9 mouse cellular contexts compared by ENCODE assay signal in genomic region chr1:191977187-191977586, GRCm38 (mm10). TPM values are rescaled to one million over a fixed set of nuclear protein-coding genes. Genes with fewer than 3 reads are reported as not detected.
DNase-seq lines count a peak whose midpoint lies in the region; ATAC-seq and TF ChIP-seq lines count a peak whose summit lies in the region.
"Had no signal": no experiment of that assay in that cellular context is flagged by ENCODE, and none has a peak within 500 bp of the region (broad histone marks: within the 10 kb centered on the region; RNA-seq: fewer than 3 reads in every experiment).

TSS of gene Rd3 (plus strand) at chr1:191977370.

- H3K27ac ChIP-seq in lung, postnatal 0 days (ENCODE audit: low read length) = no peak within 1 kb of the TSS

- no peak for TF ChIP-seq POLR2A in brain, embryonic 14.5 days (IDR thresholded peaks at IDR 0.05; ENCODE audit: borderline replicate concordance, extremely low read depth, insufficient read depth, insufficient read length, poor library complexity, severe bottlenecking)

- H3K9ac ChIP-seq in lung, postnatal 0 days (replicated peaks; ENCODE audit: low read depth) = no peak within 1 kb of the TSS

- no peak for TF ChIP-seq CTCF in brain, embryonic 14.5 days (IDR thresholded peaks at IDR 0.05; ENCODE audit: borderline replicate concordance, extremely low read depth, insufficient read depth, insufficient read length)
- TF ChIP-seq CTCF in lung, postnatal 0 days (IDR thresholded peaks at IDR 0.05) = no peak

- H3K9me3 ChIP-seq in lung, postnatal 0 days (ENCODE audit: low read length) = no peaks in the 10 kb centered on the region
- H3K9me3 ChIP-seq: G1E had no signal

- intact Hi-C loops in heart, postnatal 25 days (cut with DNase I) = no loop called here

- no peaks in the 10 kb centered on the region for H3K27me3 ChIP-seq in lung, postnatal 0 days (replicated peaks; ENCODE audit: insufficient read depth, low read length)

- no peaks in the 10 kb centered on the region for H3K36me3 ChIP-seq in lung, postnatal 0 days (ENCODE audit: insufficient read depth, low read length)
- H3K36me3 ChIP-seq: G1E had no signal

- peak; percentile 46 for ATAC-seq in lung, postnatal 0 days

- DNase-seq in heart, postnatal 4 days = peak; percentile 75
- DNase-seq in heart, postnatal 25 days (ENCODE audit: low spot score) = no peak
- peak; percentile 94 for DNase-seq in brain, embryonic 14.5 days (ENCODE audit: low read depth)
- DNase-seq in frontal cortex, postnatal 10 days (ENCODE audit: low spot score in 2 of 2) = peak; percentile 58 to 60
- DNase-seq in lung, postnatal 0 days (ENCODE audit: low spot score) = peak; percentile 33
- peak; percentile 76 for DNase-seq in right cerebral cortex, postnatal 4 days
- no peak for DNase-seq in cerebellum, adult 8-10 months
- DNase-seq in spleen, adult 18-20 months = no peak

- no peak for TF ChIP-seq EP300 in lung, postnatal 0 days (IDR thresholded peaks at IDR 0.05)

- H3K4me2 ChIP-seq in lung, postnatal 0 days (replicated peaks; ENCODE audit: low read depth, low read length) = no peak within 1 kb of the TSS

- H3K4me3 ChIP-seq in lung, postnatal 0 days (ENCODE audit: low read depth, low read length) = no peak within 1 kb of the TSS

- 37% methylated on average over 5 of the region's 5 CpGs for WGBS in lung, postnatal 0 days

- H3K4me1 ChIP-seq in lung, postnatal 0 days (ENCODE audit: insufficient read depth, low read depth, low read length) = no peaks in the 10 kb centered on the region

RNA-seq across cellular contexts. Expression of gene Rd3, which starts in this region (rescaled TPM):
- total RNA-seq in heart, postnatal 4 days (2021) = 1 to 10 TPM; 2.7 to 2.8 TPM
- total RNA-seq in heart, postnatal 25 days (2021) = under 1 TPM; 0.28 to 0.31 TPM
- 2.6 and 3.2 TPM in 2 replicates for polyA plus RNA-seq in brain, embryonic 14.5 days (2012; rRNA removed)
- 3.7 and 4.6 TPM in 2 replicates for polyA plus RNA-seq in lung, postnatal 0 days (2015; fragmentation: Nextera tagmentation; extraction: Ambion mirVana)
- total RNA-seq: G1E had no signal
- polyA plus RNA-seq: G1E had no signal

Comparison
In these comparisons a context has a peak if more than half of its experiments do, and no peak if none do; other contexts are left out.
1. DNase-seq: peak in heart, postnatal 4 days (single experiment), brain, embryonic 14.5 days (single experiment), frontal cortex, postnatal 10 days (2 of 2), lung, postnatal 0 days (single experiment) and right cerebral cortex, postnatal 4 days (single experiment); none in heart, postnatal 25 days (single experiment), cerebellum, adult 8-10 months (single experiment) and spleen, adult 18-20 months (0 of 2).